Mouse (Mus musculus): Measurements from ENCODE around the gene Mapk7. TPM values are rescaled to one million over a fixed set of nuclear protein-coding genes. Genes with fewer than 3 reads are reported as not detected.

Gene Mapk7
- polyA plus RNA-seq, 1 experiment from 2014 or later = 79.4 TPM

DNA sequence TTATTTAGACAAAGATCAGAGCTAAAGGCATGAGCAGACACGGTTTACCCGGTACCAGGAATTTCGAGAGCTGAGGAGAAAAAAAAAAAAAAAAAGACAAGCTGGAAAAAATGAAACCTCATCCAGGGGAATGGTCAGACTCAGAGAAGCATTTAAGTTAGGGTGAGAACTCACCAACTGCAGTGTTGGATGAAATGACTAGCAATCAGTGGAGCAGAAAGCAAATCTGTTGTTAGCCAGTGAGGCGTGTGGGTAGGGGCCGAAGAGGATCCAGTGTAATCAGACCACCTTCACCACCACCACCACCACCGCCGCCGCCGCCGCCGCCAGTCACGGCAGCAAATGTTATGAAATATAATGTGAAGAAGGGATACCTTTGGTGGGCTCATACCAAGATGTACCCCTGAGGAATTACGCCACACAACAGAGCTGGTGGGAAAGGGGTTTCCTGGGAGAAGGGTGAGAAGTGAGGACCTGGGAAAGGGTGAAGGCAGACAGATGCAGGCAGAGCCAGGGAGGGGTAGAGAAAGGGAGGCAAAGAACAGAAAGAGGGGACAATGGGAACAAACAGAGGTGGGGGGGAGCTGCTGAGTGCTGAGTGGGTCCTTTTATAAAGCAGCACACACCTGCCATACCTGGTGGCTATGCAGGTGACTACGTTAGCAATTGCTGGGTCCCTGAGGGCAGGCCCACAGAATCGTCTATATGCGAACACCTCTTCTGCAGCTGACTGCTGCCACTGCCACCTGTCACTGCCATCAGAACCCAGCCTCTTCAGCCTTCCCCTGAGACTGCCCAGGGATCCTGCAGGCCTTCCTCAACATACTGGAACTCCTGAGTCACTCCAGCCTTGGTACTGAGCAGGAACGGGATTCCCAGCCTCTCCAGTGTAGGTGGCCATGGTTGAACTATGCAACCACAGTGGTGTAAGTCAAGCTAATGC lies 16.4 kb downstream of the Mapk7 start:
- no peak overlapping the region for H3K9ac ChIP-seq
- H3K4me1 ChIP-seq = peaks cover 33% of the 10 kb centered on the region
- no peaks in the 10 kb centered on the region for H3K36me3 ChIP-seq
- no peaks in the 10 kb centered on the region for H3K9me3 ChIP-seq
- 49% methylated on average over 17 of the region's 17 CpGs for WGBS
- 0 out of 2 replicates have a peak overlapping the region, but pooled peaks have one; percentile 10 for H3K4me3 ChIP-seq
- ATAC-seq (ENCODE audit: insufficient number of reproducible peaks, insufficient read depth, low FRiP score, low TSS enrichment, low read depth) = no peak
- peak overlapping the region; percentile 45 for H3K4me2 ChIP-seq
- peak overlapping the region; percentile 44; the same call in 1 of the 2 replicates for H3K27ac ChIP-seq
- H3K27me3 ChIP-seq = no peaks in the 10 kb centered on the region

DNA sequence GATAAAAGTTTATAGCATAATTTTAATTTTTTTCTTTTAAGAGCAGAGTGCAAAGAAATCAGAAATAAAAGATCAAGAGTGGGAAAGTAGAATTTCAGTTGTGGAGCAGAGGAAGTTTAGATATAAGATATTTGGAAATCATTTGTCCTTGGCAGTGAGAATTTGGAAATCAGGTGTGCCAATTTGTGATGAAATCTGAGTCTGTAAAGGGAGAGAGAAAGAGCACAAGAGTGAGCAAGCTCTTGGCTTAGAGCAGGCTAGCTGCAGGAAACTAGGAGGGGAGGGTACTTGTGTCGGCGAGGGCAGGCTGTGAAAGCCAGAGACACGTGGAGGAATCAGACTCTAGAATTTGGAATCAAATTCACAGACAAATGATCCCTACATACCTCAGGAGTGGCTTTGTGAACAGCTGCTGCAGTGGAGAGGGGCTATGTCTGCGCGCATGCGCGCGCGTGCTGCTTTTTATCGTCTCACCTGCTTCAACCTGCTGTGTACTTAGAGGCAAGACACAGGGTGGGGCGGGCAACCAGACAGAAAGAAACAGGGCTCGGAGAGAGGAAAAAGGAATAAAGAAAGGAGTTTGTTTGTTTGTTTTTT lies 17.3 kb downstream of the Mapk7 start:
- Histone ChIP-seq H3K4me3 (0 out of 2 replicates have a peak overlapping the region, but pooled peaks have one; percentile 10), H3K4me2 (peak overlapping the region; percentile 45), H3K27ac (peak overlapping the region; percentile 44; the same call in 1 of the 2 replicates), H3K36me3 (no peaks in the 10 kb centered on the region), H3K9me3 (no peaks in the 10 kb centered on the region), H3K4me1 (peaks cover 29% of the 10 kb centered on the region), H3K9ac (peak overlapping the region; percentile 57; the same call in 1 of the 2 replicates), H3K27me3 (no peaks in the 10 kb centered on the region)
- ATAC-seq (ENCODE audit: insufficient number of reproducible peaks, insufficient read depth, low FRiP score, low TSS enrichment, low read depth) = 0 out of 2 replicates have a peak, but pooled peaks have one; percentile 17
- 45% methylated on average over 12 of the region's 12 CpGs for WGBS

- no peaks in the 10 kb centered on the region for H3K27me3 ChIP-seq
- no peak overlapping the region for H3K27ac ChIP-seq
- 56% methylated on average over 4 of the region's 4 CpGs for WGBS
- ATAC-seq (ENCODE audit: insufficient number of reproducible peaks, insufficient read depth, low FRiP score, low TSS enrichment, low read depth) = no peak
- H3K36me3 ChIP-seq = no peaks in the 10 kb centered on the region
- peaks cover 19% of the 10 kb centered on the region for H3K4me1 ChIP-seq
- no peak overlapping the region for H3K4me3 ChIP-seq
- no peak overlapping the region for H3K9ac ChIP-seq
- no peak overlapping the region for H3K4me2 ChIP-seq
- H3K9me3 ChIP-seq = no peaks in the 10 kb centered on the region
These were observed 20.6 kb downstream of the Mapk7 start for GRCm38 (mm10) chr11:61473630-61474029.

- no peaks in the 10 kb centered on the region for H3K27me3 ChIP-seq
- H3K9me3 ChIP-seq = no peaks in the 10 kb centered on the region
- no peak overlapping the region for H3K9ac ChIP-seq
- H3K4me1 ChIP-seq = 0 out of 2 replicates have a peak, but pooled peaks cover 3% of the 10 kb centered on the region
- ATAC-seq (ENCODE audit: insufficient number of reproducible peaks, insufficient read depth, low FRiP score, low TSS enrichment, low read depth) = no peak
- H3K4me2 ChIP-seq = no peak overlapping the region
- H3K36me3 ChIP-seq = no peaks in the 10 kb centered on the region
- no peak overlapping the region for H3K27ac ChIP-seq
- H3K4me3 ChIP-seq = no peak overlapping the region
These were observed 23.3 kb downstream of the Mapk7 start for GRCm38 (mm10) chr11:61470880-61471279.

- no peak for ATAC-seq (ENCODE audit: insufficient number of reproducible peaks, insufficient read depth, low FRiP score, low TSS enrichment, low read depth)
- no peaks in the 10 kb centered on the region for H3K9me3 ChIP-seq
- H3K36me3 ChIP-seq = no peaks in the 10 kb centered on the region
- no peaks in the 10 kb centered on the region for H3K27me3 ChIP-seq
- no peak overlapping the region for H3K4me3 ChIP-seq
- H3K27ac ChIP-seq = no peak overlapping the region
- no peak overlapping the region for H3K4me2 ChIP-seq
- 55% methylated on average over 7 of the region's 7 CpGs for WGBS
- H3K4me1 ChIP-seq = peaks cover 4% of the 10 kb centered on the region; the same call in 1 of the 2 replicates
- H3K9ac ChIP-seq = no peak overlapping the region
These were observed 24.8 kb downstream of the Mapk7 start for GRCm38 (mm10) chr11:61469317-61469917.

- Histone ChIP-seq H3K27ac (no peak overlapping the region), H3K27me3 (no peaks in the 10 kb centered on the region), H3K36me3 (no peaks in the 10 kb centered on the region), H3K4me3 (no peak overlapping the region), H3K9ac (no peak overlapping the region), H3K4me1 (peaks cover 7% of the 10 kb centered on the region; the same call in 1 of the 2 replicates), H3K4me2 (no peak overlapping the region), H3K9me3 (no peaks in the 10 kb centered on the region)
- WGBS = 83% methylated on average over 4 of the region's 4 CpGs
- ATAC-seq (ENCODE audit: insufficient number of reproducible peaks, insufficient read depth, low FRiP score, low TSS enrichment, low read depth) = no peak
These were observed 25.7 kb downstream of the Mapk7 start for GRCm38 (mm10) chr11:61468534-61468933.

- Histone ChIP-seq H3K4me1 (peaks cover 4% of the 10 kb centered on the region; the same call in 1 of the 2 replicates), H3K36me3 (no peaks in the 10 kb centered on the region), H3K27me3 (no peaks in the 10 kb centered on the region), H3K9ac (no peak overlapping the region), H3K4me2 (no peak overlapping the region), H3K9me3 (no peaks in the 10 kb centered on the region), H3K4me3 (no peak overlapping the region), H3K27ac (no peak overlapping the region)
- ATAC-seq (ENCODE audit: insufficient number of reproducible peaks, insufficient read depth, low FRiP score, low TSS enrichment, low read depth) = no peak
- WGBS = 59% methylated on average over 4 of the region's 4 CpGs
These were observed 28.8 kb downstream of the Mapk7 start for GRCm38 (mm10) chr11:61465422-61465821.

- 46% methylated on average over 2 of the region's 2 CpGs for WGBS
- no peak overlapping the region for H3K9ac ChIP-seq
These were observed 30.1 kb downstream of the Mapk7 start for GRCm38 (mm10) chr11:61464071-61464470.

DNA sequence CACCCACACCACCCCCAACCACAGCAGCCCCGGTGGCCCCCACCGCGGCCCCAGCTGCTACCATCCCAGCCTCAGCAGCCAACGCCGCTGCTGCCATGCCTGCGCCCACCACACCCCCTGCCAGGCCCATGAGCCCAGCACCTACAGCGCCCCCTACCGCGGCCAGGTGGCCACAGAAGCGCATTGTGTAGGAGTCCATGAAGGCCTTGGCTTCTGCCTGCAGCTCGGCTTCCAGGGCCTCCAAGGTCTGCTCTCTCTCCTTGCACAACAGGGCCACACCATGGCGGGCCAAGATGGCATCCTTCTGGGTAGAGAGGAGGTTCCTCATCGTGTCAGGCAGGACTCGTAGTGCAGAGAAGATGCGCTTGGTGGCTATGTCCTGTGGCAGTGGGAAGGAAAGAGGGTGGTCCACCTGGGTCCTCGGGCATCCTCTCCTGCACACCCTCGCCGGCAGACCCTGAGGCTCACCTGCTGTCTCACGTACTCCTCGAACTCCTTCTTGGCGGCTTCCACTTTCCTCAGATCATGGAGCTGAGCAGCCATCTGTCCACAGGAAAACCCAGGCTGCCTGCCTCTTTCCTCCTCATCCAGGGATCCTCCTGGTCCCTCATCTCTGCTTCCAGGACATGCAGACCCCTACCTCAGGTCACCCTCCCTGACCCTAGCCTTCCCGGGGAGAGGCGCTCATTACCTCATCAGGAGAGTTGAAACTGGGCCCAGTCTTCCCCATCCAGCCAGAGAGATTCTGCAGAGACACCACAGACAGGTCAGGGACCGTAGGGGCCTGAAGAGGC lies 44.5 kb downstream of the Mapk7 start:
- Histone ChIP-seq H3K36me3 (no peaks in the 10 kb centered on the region), H3K9ac (peak overlapping the region; percentile 32; the same call in 1 of the 2 replicates), H3K4me1 (peaks cover 55% of the 10 kb centered on the region), H3K4me3 (no peak overlapping the region), H3K4me2 (no peak overlapping the region), H3K27me3 (no peaks in the 10 kb centered on the region), H3K9me3 (no peaks in the 10 kb centered on the region), H3K27ac (peak overlapping the region; percentile 83)
- ATAC-seq (ENCODE audit: insufficient number of reproducible peaks, insufficient read depth, low FRiP score, low TSS enrichment, low read depth) = no peak
- 75% methylated on average over 24 of the region's 24 CpGs for WGBS

More at GRCm38 (mm10) chr11:61464071-61464470, 30.1 kb downstream of the Mapk7 start:
- H3K4me1 ChIP-seq = peaks cover 4% of the 10 kb centered on the region; the same call in 1 of the 2 replicates
- H3K9me3 ChIP-seq = no peaks in the 10 kb centered on the region
- H3K27ac ChIP-seq = no peak overlapping the region
- H3K36me3 ChIP-seq = no peaks in the 10 kb centered on the region
- no peak for ATAC-seq (ENCODE audit: insufficient number of reproducible peaks, insufficient read depth, low FRiP score, low TSS enrichment, low read depth)
- H3K27me3 ChIP-seq = no peaks in the 10 kb centered on the region
- no peak overlapping the region for H3K4me3 ChIP-seq
- no peak overlapping the region for H3K4me2 ChIP-seq

GRCm38 (mm10) chr11:61448599-61449225 lies 45.5 kb downstream of the Mapk7 start:
- no peaks in the 10 kb centered on the region for H3K27me3 ChIP-seq
- peak overlapping the region; percentile 32; the same call in 1 of the 2 replicates for H3K9ac ChIP-seq
- peak overlapping the region; percentile 83 for H3K27ac ChIP-seq
- ATAC-seq (ENCODE audit: insufficient number of reproducible peaks, insufficient read depth, low FRiP score, low TSS enrichment, low read depth) = peak; percentile 32; the same call in 1 of the 2 replicates
- WGBS = 48% methylated on average over 9 of the region's 9 CpGs
- no peak overlapping the region for H3K4me3 ChIP-seq
- no peaks in the 10 kb centered on the region for H3K9me3 ChIP-seq
- no peak overlapping the region for H3K4me2 ChIP-seq
- H3K4me1 ChIP-seq = peaks cover 50% of the 10 kb centered on the region
- H3K36me3 ChIP-seq = no peaks in the 10 kb centered on the region
